Mouse (Mus musculus): Measurements from ENCODE around the gene Nolc1.
A peak's percentile ranks its signal among the peaks of the same experiment; 100 is the strongest.
"Not testable (repeated sequence)": the region's sequence is repeated elsewhere in the genome, so short reads cannot be mapped to it uniquely, and the experiment has no call there.

The Nolc1 gene

GRCm38 (mm10) chr19:46091641-46092040, 16.0 kb downstream of the Nolc1 start:
- DNase-seq (ENCODE audit: low read depth, low spot score), result no peak

GRCm38 (mm10) chr19:46094144-46094543, 18.5 kb downstream of the Nolc1 start:
- DNase-seq (ENCODE audit: low read depth, low spot score), result peak; percentile 51

- DNase-seq (ENCODE audit: low read depth, low spot score), result no peak
Observed at GRCm38 (mm10) chr19:46095291-46095690, 19.6 kb downstream of the Nolc1 start.

- no peak for DNase-seq (ENCODE audit: low read depth, low spot score)
Observed at GRCm38 (mm10) chr19:46096396-46096795, 20.7 kb downstream of the Nolc1 start.

- DNase-seq (ENCODE audit: low read depth, low spot score), result no peak
Observed at GRCm38 (mm10) chr19:46099561-46099960, 23.9 kb downstream of the Nolc1 start.

- DNase-seq (ENCODE audit: low read depth, low spot score), result no peak
Observed at GRCm38 (mm10) chr19:46103437-46104186, 27.9 kb downstream of the Nolc1 start.

GRCm38 (mm10) chr19:46104187-46104557, 28.5 kb downstream of the Nolc1 start:
- DNase-seq (ENCODE audit: low read depth, low spot score), result no peak

GRCm38 (mm10) chr19:46110214-46110613, 34.6 kb downstream of the Nolc1 start:
- DNase-seq (ENCODE audit: low read depth, low spot score), result no peak

- DNase-seq (ENCODE audit: low read depth, low spot score), result no peak
Observed at GRCm38 (mm10) chr19:46110781-46111180, 35.1 kb downstream of the Nolc1 start.

GRCm38 (mm10) chr19:46114617-46115016, 39.0 kb downstream of the Nolc1 start:
- no peak for DNase-seq (ENCODE audit: low read depth, low spot score)

- DNase-seq (ENCODE audit: low read depth, low spot score), result no peak
Observed at GRCm38 (mm10) chr19:46119458-46119857, 43.8 kb downstream of the Nolc1 start.

- DNase-seq (ENCODE audit: low read depth, low spot score), result no peak
Observed at GRCm38 (mm10) chr19:46120872-46121271, 45.2 kb downstream of the Nolc1 start.

GRCm38 (mm10) chr19:46123876-46124275, 48.2 kb downstream of the Nolc1 start:
- DNase-seq (ENCODE audit: low read depth, low spot score), result no peak

GRCm38 (mm10) chr19:46124651-46125050, 49.0 kb downstream of the Nolc1 start:
- no peak for DNase-seq (ENCODE audit: low read depth, low spot score)

- DNase-seq (ENCODE audit: low read depth, low spot score), result no peak
Observed at GRCm38 (mm10) chr19:46126301-46126700, 50.6 kb downstream of the Nolc1 start.

GRCm38 (mm10) chr19:46129737-46130136, 54.1 kb downstream of the Nolc1 start:
- not testable (repeated sequence) for DNase-seq (ENCODE audit: low read depth, low spot score)

GRCm38 (mm10) chr19:46131283-46131682, 55.6 kb downstream of the Nolc1 start:
- no peak for DNase-seq (ENCODE audit: low read depth, low spot score)

GRCm38 (mm10) chr19:46131694-46132525, 56.2 kb downstream of the Nolc1 start, which contains the start of gene Elovl3:
Gene Elovl3 (plus strand): TSS chr19:46131897.
- DNase-seq (ENCODE audit: low read depth, low spot score), result no peak

- no peak for DNase-seq (ENCODE audit: low read depth, low spot score)
Observed at GRCm38 (mm10) chr19:46132577-46132976, 56.9 kb downstream of the Nolc1 start.

Measured in ES-CJ7 (cell line).